Mouse (Mus musculus) testis, adult 2 months (tissue): ENCODE results near the gene Ccdc149. TPM values are rescaled to one million over a fixed set of nuclear protein-coding genes. Genes with fewer than 3 reads are reported as not detected.

ENCODE experiments used
- H3K27ac ChIP-seq: fragments of 200-500 bp; 2 replicates; pipeline ENCODE4 v1.5.1; 2012; ENCODE audit warnings: low read depth, low read length; ENCODE audit not compliant: control insufficient read depth, insufficient read depth
- H3K27me3 ChIP-seq: fragments of 200-500 bp; 2 replicates; pipeline ENCODE4 v1.6.1; 2012; ENCODE audit warnings: mild to moderate bottlenecking, low read length, moderate library complexity; ENCODE audit not compliant: control insufficient read depth, insufficient read depth
- H3K36me3 ChIP-seq: fragments of 200-500 bp; 2 replicates; pipeline ENCODE4 v1.6.1; 2012; ENCODE audit warnings: mild to moderate bottlenecking, low read length; ENCODE audit not compliant: control insufficient read depth, insufficient read depth
- H3K4me1 ChIP-seq: fragments of 200-500 bp; 2 replicates; pipeline ENCODE4 v1.6.1; 2012; ENCODE audit warnings: low read length; ENCODE audit not compliant: control insufficient read depth, insufficient read depth
- H3K4me3 ChIP-seq: fragments of 200-500 bp; 2 replicates; pipeline ENCODE4 v1.5.1; 2012; ENCODE audit warnings: low read depth, mild to moderate bottlenecking, low read length, moderate library complexity, mixed read lengths; ENCODE audit not compliant: control insufficient read depth
- CTCF ChIP-seq: fragments of 200-500 bp; IDR thresholded peaks from 2 replicates; pipeline ENCODE4 v1.5.1; 2012; ENCODE audit warnings: low read depth, mild to moderate bottlenecking, inconsistent platforms, low read length, moderate library complexity; ENCODE audit not compliant: control insufficient read depth, insufficient read depth, insufficient replicate concordance
- POLR2A ChIP-seq: fragments of 200-500 bp; IDR thresholded peaks from 2 replicates; pipeline ENCODE4 v1.6.1; 2012; ENCODE audit warnings: low read depth, mild to moderate bottlenecking, inconsistent platforms, low read length, moderate library complexity; ENCODE audit not compliant: control insufficient read depth
- polyA plus RNA-seq: library from polyadenylated mRNA; depleted of rRNA; stranded (reverse); fragments of >200 nt; gene quantifications from 2 replicates; pipeline ENCODE4 v1.2.3, GENCODE M21; 2012

Gene Ccdc149
- polyA plus RNA-seq, 1 experiment: 0.52 TPM

DNA sequence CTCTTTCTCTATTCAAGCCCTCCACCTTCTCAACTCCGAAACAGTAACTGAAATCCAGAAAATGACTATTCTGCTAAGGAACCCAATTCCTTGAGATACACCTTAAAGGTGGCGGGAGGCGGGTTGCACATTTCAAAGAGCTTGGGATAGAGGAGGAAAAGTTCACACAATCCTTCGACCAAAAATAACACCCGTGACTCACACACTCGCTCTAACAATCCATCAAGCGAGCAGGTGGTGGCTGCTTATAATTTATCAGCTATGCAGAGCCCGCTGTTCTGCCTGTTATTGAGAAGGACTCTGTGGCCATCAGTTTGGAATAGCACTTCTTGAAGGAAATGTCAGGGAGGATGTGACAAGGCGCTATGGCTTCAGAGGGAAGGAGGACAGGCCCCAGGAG is 45.5 kb downstream of the Ccdc149 start:
- Histone ChIP-seq H3K27ac (no peak overlapping the region), H3K36me3 (no peaks in the 10 kb centered on the region), H3K4me3 (no peak overlapping the region), H3K4me1 (no peaks in the 10 kb centered on the region), H3K27me3 (no peaks in the 10 kb centered on the region)
- no peak for TF ChIP-seq CTCF
- no peak for TF ChIP-seq POLR2A

DNA sequence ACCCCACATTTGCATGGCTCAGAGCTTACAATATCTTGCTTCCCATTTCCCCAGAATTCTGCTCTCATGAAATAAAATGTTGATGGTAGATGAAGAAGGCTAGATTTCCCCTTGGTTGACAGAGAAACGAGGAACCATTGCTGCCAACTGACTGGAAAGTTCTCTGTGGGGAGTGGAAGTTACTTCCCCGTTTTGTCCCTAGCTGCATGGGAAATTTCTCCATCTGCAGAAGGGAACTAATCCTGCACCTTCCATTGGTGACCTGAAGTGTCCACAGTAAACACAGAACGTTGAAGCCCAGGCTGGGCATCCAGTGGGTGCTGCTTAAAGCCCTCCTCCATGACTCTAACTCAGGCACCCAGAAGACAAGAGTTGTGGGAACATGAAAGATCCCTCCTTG is 47.4 kb downstream of the Ccdc149 start:
- Histone ChIP-seq H3K4me3 (no peak overlapping the region), H3K27me3 (no peaks in the 10 kb centered on the region), H3K27ac (no peak overlapping the region), H3K36me3 (no peaks in the 10 kb centered on the region), H3K4me1 (no peaks in the 10 kb centered on the region)
- TF ChIP-seq POLR2A (no peak), CTCF (no peak)

- TF ChIP-seq POLR2A (no peak), CTCF (no peak)
- H3K36me3 ChIP-seq: no peaks in the 10 kb centered on the region
- no peaks in the 10 kb centered on the region for H3K27me3 ChIP-seq
- H3K4me3 ChIP-seq: no peak overlapping the region
- no peak overlapping the region for H3K27ac ChIP-seq
- H3K4me1 ChIP-seq: no peaks in the 10 kb centered on the region
Measured at GRCm38 (mm10) chr5:52416485-52416884, 54.8 kb downstream of the Ccdc149 start.

DNA sequence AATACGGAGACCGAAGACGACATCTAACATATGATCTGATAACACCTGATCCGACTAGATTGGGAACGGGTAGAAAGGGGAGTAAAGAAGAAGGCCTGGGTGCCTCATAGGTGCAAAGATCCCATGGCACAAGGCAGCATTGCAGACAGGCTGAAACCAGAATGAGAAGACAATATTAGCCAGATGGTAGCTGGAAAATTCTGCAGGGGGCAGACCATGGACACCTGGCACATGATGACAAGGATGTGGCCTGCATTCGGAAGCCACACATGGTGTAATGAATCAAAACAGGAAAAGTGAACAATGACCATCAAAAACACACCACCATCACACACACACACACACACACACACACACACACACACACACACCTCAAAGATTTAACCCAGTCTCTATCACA is 55.4 kb downstream of the Ccdc149 start:
- Histone ChIP-seq H3K4me1 (no peaks in the 10 kb centered on the region), H3K27ac (no peak overlapping the region), H3K27me3 (no peaks in the 10 kb centered on the region), H3K36me3 (no peaks in the 10 kb centered on the region), H3K4me3 (no peak overlapping the region)
- TF ChIP-seq CTCF: no peak
- TF ChIP-seq POLR2A: no peak

GRCm38 (mm10) chr5:52415193-52415592 is 56.1 kb downstream of the Ccdc149 start:
- Histone ChIP-seq H3K4me3 (no peak overlapping the region), H3K4me1 (no peaks in the 10 kb centered on the region), H3K27ac (no peak overlapping the region), H3K27me3 (no peaks in the 10 kb centered on the region), H3K36me3 (no peaks in the 10 kb centered on the region)
- TF ChIP-seq CTCF (no peak), POLR2A (no peak)

- no peaks in the 10 kb centered on the region for H3K27me3 ChIP-seq
- no peak for TF ChIP-seq POLR2A
- TF ChIP-seq CTCF: no peak
- no peaks in the 10 kb centered on the region for H3K36me3 ChIP-seq
- H3K27ac ChIP-seq: no peak overlapping the region
- no peaks in the 10 kb centered on the region for H3K4me1 ChIP-seq
- no peak overlapping the region for H3K4me3 ChIP-seq
Measured at GRCm38 (mm10) chr5:52411567-52411966, 59.8 kb downstream of the Ccdc149 start.

DNA sequence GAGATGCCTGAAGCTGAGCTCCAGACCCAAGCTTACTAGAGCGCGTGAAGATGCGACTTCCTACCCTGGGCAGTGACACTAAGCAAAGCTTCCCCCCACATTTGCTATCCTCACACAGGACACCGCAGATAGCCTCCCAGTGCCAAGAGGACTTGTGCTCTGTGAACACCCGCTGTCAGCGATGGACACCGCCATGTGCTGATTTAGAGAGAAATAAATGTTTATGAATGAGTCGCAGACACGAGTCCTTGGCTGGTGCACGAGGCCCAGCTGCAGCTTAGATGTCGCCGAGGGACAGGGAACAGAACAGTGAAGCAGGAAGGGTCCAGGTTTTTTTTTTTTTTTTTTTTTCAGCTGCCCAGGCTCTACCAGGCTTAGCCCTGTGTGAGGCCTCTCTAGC is 61.1 kb downstream of the Ccdc149 start:
- Histone ChIP-seq H3K4me3 (no peak overlapping the region), H3K4me1 (no peaks in the 10 kb centered on the region), H3K27ac (no peak overlapping the region), H3K27me3 (no peaks in the 10 kb centered on the region), H3K36me3 (no peaks in the 10 kb centered on the region)
- TF ChIP-seq POLR2A: no peak
- TF ChIP-seq CTCF: no peak

DNA sequence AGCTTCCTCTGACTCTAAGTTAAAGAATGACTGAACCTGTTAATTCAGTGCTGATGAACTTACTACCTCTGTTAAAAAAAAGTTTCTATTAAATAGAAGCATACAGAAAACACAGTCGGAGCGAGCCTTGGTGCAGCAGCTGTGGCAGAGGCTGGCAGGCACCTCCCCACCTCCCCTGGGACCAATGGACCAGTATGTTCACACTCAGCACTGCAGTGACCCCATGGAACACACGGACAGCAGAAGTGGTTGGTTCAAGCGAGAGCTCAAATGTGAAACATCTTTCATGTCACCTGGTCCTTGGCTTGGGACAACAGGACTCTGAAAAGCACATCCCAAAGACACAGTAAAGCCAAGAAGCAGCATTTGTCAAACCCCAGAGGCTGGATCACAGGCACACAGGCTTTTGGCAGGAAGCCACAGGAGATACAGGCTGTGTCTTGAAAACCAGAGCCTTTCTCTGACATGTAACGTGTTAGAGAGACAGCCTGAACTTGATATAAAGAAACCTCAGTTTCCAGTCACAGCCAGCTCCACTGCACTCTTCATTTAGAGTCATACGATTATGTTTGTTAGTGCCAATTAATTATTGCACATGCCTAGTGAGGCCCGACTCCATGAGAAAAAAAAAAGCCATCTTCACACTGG is 62.5 kb downstream of the Ccdc149 start:
- Histone ChIP-seq H3K27me3 (no peaks in the 10 kb centered on the region), H3K4me1 (no peaks in the 10 kb centered on the region), H3K4me3 (no peak overlapping the region), H3K27ac (no peak overlapping the region), H3K36me3 (no peaks in the 10 kb centered on the region)
- TF ChIP-seq CTCF (no peak), POLR2A (no peak)
